Mouse (Mus musculus) MEL (cell line): Measurements from ENCODE around the gene Tfap4.

Experiments used
- CTCF ChIP-seq, 3 experiments: IDR thresholded peaks in 2 of 3; conservative IDR thresholded peaks in 1 of 3; 2 replicates each; pipeline ENCODE4 v1.5.1; 2011 to 2012; ENCODE audit warnings: low read length in 3 of 3, low read depth in 2 of 3, mild to moderate bottlenecking in 2 of 3, improper control_type of control experiment in 1 of 3, inconsistent platforms in 1 of 3, mixed read lengths in 1 of 3, moderate library complexity in 1 of 3; ENCODE audit not compliant: control insufficient read depth in 1 of 3, insufficient read depth in 1 of 3, poor library complexity in 1 of 3, severe bottlenecking in 1 of 3
- E2F4 ChIP-seq: IDR thresholded peaks from 2 replicates; pipeline ENCODE4 v1.6.1; 2011; ENCODE audit warnings: low read depth, low read length, improper control_type of control experiment, borderline replicate concordance
- MAFK ChIP-seq: IDR thresholded peaks from 2 replicates; pipeline ENCODE4 v1.6.1; 2011; ENCODE audit warnings: low read depth, mild to moderate bottlenecking, low read length, improper control_type of control experiment, borderline replicate concordance
- MAX ChIP-seq: IDR thresholded peaks from 2 replicates; pipeline ENCODE4 v1.6.1; 2011; ENCODE audit warnings: low read length, improper control_type of control experiment
- MXI1 ChIP-seq: IDR thresholded peaks from 2 replicates; pipeline ENCODE4 v1.6.1; 2011; ENCODE audit warnings: mild to moderate bottlenecking, low read depth, low read length, improper control_type of control experiment
- MYB ChIP-seq: IDR thresholded peaks from 2 replicates; pipeline ENCODE4 v1.6.1; 2011; ENCODE audit warnings: mild to moderate bottlenecking, low read depth, low read length, improper control_type of control experiment
- MYC ChIP-seq: IDR thresholded peaks from 2 replicates; pipeline ENCODE4 v1.6.1; 2011; ENCODE audit warnings: low read depth, mild to moderate bottlenecking, low read length, improper control_type of control experiment, moderate library complexity
- POLR2A ChIP-seq, 2 experiments: IDR thresholded peaks; 2 replicates each; pipeline ENCODE4 v1.6.1; 2011 to 2012; ENCODE audit warnings: low read length in 2 of 2, mild to moderate bottlenecking in 2 of 2, control low read depth in 1 of 2, improper control_type of control experiment in 1 of 2, low read depth in 1 of 2, moderate library complexity in 1 of 2; ENCODE audit not compliant: control insufficient read depth in 1 of 2, insufficient read depth in 1 of 2, poor library complexity in 1 of 2
- TBP ChIP-seq: IDR thresholded peaks from 2 replicates; pipeline ENCODE4 v1.8.0; 2011; ENCODE audit warnings: low read depth, low read length, improper control_type of control experiment
- TCF12 ChIP-seq: IDR thresholded peaks from 2 replicates; pipeline ENCODE4 v1.6.1; 2014; ENCODE audit warnings: low read depth, mild to moderate bottlenecking, inconsistent platforms, low read length, improper control_type of control experiment, moderate library complexity
- USF1 ChIP-seq: IDR thresholded peaks from 2 replicates; pipeline ENCODE4 v1.6.1; 2014; ENCODE audit warnings: low read depth, mild to moderate bottlenecking, inconsistent platforms, low read length, improper control_type of control experiment, moderate library complexity
- ZC3H11A ChIP-seq: IDR thresholded peaks from 2 replicates; pipeline ENCODE4 v1.6.1; 2012; ENCODE audit warnings: low read depth, mild to moderate bottlenecking, inconsistent platforms, low read length, improper control_type of control experiment
- ZKSCAN1 ChIP-seq: IDR thresholded peaks from 2 replicates; pipeline ENCODE4 v1.6.1; 2012; ENCODE audit warnings: low read depth, mild to moderate bottlenecking, inconsistent platforms, low read length, improper control_type of control experiment, moderate library complexity
- ZNF384 ChIP-seq: IDR thresholded peaks from 2 replicates; pipeline ENCODE4 v1.6.1; 2012; ENCODE audit warnings: low read depth, mild to moderate bottlenecking, inconsistent platforms, low read length, improper control_type of control experiment

- TF ChIP-seq MYB: no peak
- TF ChIP-seq MAX: no peak
- TF ChIP-seq TCF12: no peak
- no peak for TF ChIP-seq TBP
- TF ChIP-seq POLR2A (IDR thresholded peaks at IDR 0.05; ENCODE audit: control insufficient read depth in 1 of 2, insufficient read depth in 1 of 2, low read depth in 1 of 2, low read length in 2 of 2, poor library complexity in 1 of 2): no peak
- TF ChIP-seq ZC3H11A: no peak
- no peak for TF ChIP-seq E2F4
- no peak for TF ChIP-seq MYC
- no peak for TF ChIP-seq CTCF (IDR thresholded peaks at IDR 0.05 in 2 of 3, conservative IDR thresholded peaks at IDR 0.05 in 1 of 3; ENCODE audit: control insufficient read depth in 1 of 3, insufficient read depth in 1 of 3, low read depth in 2 of 3, low read length in 3 of 3, poor library complexity in 1 of 3, severe bottlenecking in 1 of 3)
- TF ChIP-seq ZKSCAN1: no peak
- no peak for TF ChIP-seq ZNF384
- no peak for TF ChIP-seq MXI1
- no peak for TF ChIP-seq MAFK
- no peak for TF ChIP-seq USF1
Observed at GRCm38 (mm10) chr16:4539521-4539920, 20.1 kb downstream of the Tfap4 start.
